Mouse (Mus musculus) kidney, adult 2 months (tissue): ENCODE measurements around the gene St13.

ENCODE experiments used
- CTCF ChIP-seq: fragments of 200-500 bp; conservative IDR thresholded peaks from 2 replicates; pipeline ENCODE4 v1.5.1; 2011; ENCODE audit warnings: low read depth, mild to moderate bottlenecking, control low read depth, low read length, moderate library complexity, mixed read lengths; ENCODE audit not compliant: insufficient read depth, insufficient read length
- POLR2A ChIP-seq: fragments of 200-500 bp; IDR thresholded peaks from one replicate; pipeline ENCODE4 v1.6.1; 2011; ENCODE audit warnings: low read depth, low read length, control low read depth

GRCm38 (mm10) chr15:81336466-81336865 is 63.4 kb downstream of the St13 start:
- no peak for TF ChIP-seq POLR2A
- no peak for TF ChIP-seq CTCF
